Mouse (Mus musculus) liver, adult (tissue): ENCODE measurements around the gene Als2cl.

Experiments
- GATA4 ChIP-seq: IDR thresholded peaks from 2 replicates; pipeline ENCODE4 v1.6.1; 2014; ENCODE audit warnings: mild to moderate bottlenecking, low read length; ENCODE audit not compliant: insufficient replicate concordance

Als2cl gene

GRCm38 (mm10) chr9:110879191-110879920, at the start of gene Als2cl:
Gene Als2cl, plus strand, starts transcription at chr9:110879870.
- TF ChIP-seq GATA4 = no peak

GRCm38 (mm10) chr9:110833021-110833420, 46.6 kb upstream of the Als2cl start:
- TF ChIP-seq GATA4 = no peak

GRCm38 (mm10) chr9:110834411-110834810, 45.3 kb upstream of the Als2cl start, which contains the start of gene Prss45:
Gene Prss45, plus strand, starts transcription at chr9:110834588.
- TF ChIP-seq GATA4 = no peak

- no peak for TF ChIP-seq GATA4
Measured at GRCm38 (mm10) chr9:110834961-110835360, 44.7 kb upstream of the Als2cl start.

- TF ChIP-seq GATA4 = no peak
Measured at GRCm38 (mm10) chr9:110836112-110836511, 43.6 kb upstream of the Als2cl start.

GRCm38 (mm10) chr9:110840905-110841304, 38.8 kb upstream of the Als2cl start:
- no peak for TF ChIP-seq GATA4

GRCm38 (mm10) chr9:110841438-110841837, 38.2 kb upstream of the Als2cl start:
- TF ChIP-seq GATA4 = no peak

- TF ChIP-seq GATA4 = no peak
Measured at GRCm38 (mm10) chr9:110844206-110844605, 35.5 kb upstream of the Als2cl start, which contains the start of gene Prss46. Gene Prss46, plus strand, starts transcription at chr9:110844506.

- no peak for TF ChIP-seq GATA4
Measured at GRCm38 (mm10) chr9:110849162-110849561, 30.5 kb upstream of the Als2cl start.

GRCm38 (mm10) chr9:110855903-110856302, 23.8 kb upstream of the Als2cl start:
- TF ChIP-seq GATA4 = no peak

- TF ChIP-seq GATA4 = peak; percentile 63; the same call in 1 of the 2 replicates
Measured at GRCm38 (mm10) chr9:110856920-110857319, 22.8 kb upstream of the Als2cl start.

- TF ChIP-seq GATA4 = no peak
Measured at GRCm38 (mm10) chr9:110857781-110858472, 21.7 kb upstream of the Als2cl start, which contains the start of gene Prss50. Gene Prss50, plus strand, starts transcription at chr9:110857967.

- no peak for TF ChIP-seq GATA4
Measured at GRCm38 (mm10) chr9:110858523-110858922, 21.1 kb upstream of the Als2cl start.

GRCm38 (mm10) chr9:110858967-110859596, 20.6 kb upstream of the Als2cl start:
- TF ChIP-seq GATA4 = no peak

- no peak for TF ChIP-seq GATA4
Measured at GRCm38 (mm10) chr9:110871030-110871429, 8.6 kb upstream of the Als2cl start.

- TF ChIP-seq GATA4 = no peak
Measured at GRCm38 (mm10) chr9:110873681-110874659, 5.7 kb upstream of the Als2cl start.
